Mouse (Mus musculus): ENCODE measurements around the gene Ankrd60.

DNA sequence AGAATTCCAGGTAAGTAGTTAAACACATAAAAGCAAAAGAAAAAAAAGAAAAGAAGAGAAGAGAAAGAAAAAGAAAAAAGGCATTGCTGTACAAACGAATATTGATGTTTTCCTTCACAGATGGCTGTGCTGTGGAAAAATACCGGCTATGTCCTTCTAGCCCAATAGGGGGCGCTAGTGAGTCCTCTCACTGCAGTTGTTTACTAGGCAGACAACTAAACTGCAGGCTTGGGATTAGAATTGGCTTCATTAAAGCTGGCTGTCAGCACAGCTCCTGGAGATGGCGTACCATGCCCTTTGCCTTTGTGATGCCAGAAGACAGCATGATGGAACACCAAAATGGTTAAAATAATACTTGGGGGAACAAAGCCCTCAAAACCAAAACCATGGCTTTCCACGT lies 5.3 kb upstream of the Ankrd60 start:
- TF ChIP-seq CHD2 (IDR thresholded peaks at IDR 0.05; ENCODE audit: low read depth, low read length) = no peak
- no peak for TF ChIP-seq ZC3H11A (IDR thresholded peaks at IDR 0.05; ENCODE audit: borderline replicate concordance, low read depth, low read length)
- TF ChIP-seq ZNF384 (IDR thresholded peaks at IDR 0.05; ENCODE audit: low read depth, low read length) = no peak
